9 mouse cellular contexts compared by ENCODE assay signal in genomic region chr7:140080503-140081156, GRCm38 (mm10). TPM values are rescaled to one million over a fixed set of nuclear protein-coding genes. Genes with fewer than 3 reads are reported as not detected.
DNase-seq lines count a peak whose midpoint lies in the region; ATAC-seq and TF ChIP-seq lines count a peak whose summit lies in the region.
"Had no signal": no experiment of that assay in that cellular context is flagged by ENCODE, and none has a peak within 500 bp of the region (broad histone marks: within the 10 kb centered on the region; RNA-seq: fewer than 3 reads in every experiment).

No protein-coding gene starts in this region.

- peaks cover 30% of the 10 kb centered on the region for H3K4me1 ChIP-seq in embryonic facial prominence, embryonic 10.5 days
- H3K4me1 ChIP-seq in heart, embryonic 12.5 days (replicated peaks), result 0 out of 2 replicates have a peak, but pooled peaks cover 7% of the 10 kb centered on the region
- H3K4me1 ChIP-seq in kidney, embryonic 14.5 days (ENCODE audit: control insufficient read depth, insufficient read depth, low read length), result peaks cover 3% of the 10 kb centered on the region; the same call in 1 of the 2 replicates
- peaks cover 9% of the 10 kb centered on the region; the same call in 1 of the 2 replicates for H3K4me1 ChIP-seq in limb, embryonic 11.5 days (ENCODE audit: control insufficient read depth, insufficient read depth, low read length)
- H3K4me1 ChIP-seq in midbrain, embryonic 15.5 days, result peaks cover 31% of the 10 kb centered on the region
- no peaks in the 10 kb centered on the region for H3K4me1 ChIP-seq in stomach, postnatal 0 days (replicated peaks; ENCODE audit: control insufficient read depth, insufficient read depth)

- H3K9me3 ChIP-seq in embryonic facial prominence, embryonic 10.5 days, result no peaks in the 10 kb centered on the region
- peaks cover 4% of the 10 kb centered on the region; the same call in 1 of the 2 replicates for H3K9me3 ChIP-seq in heart, embryonic 12.5 days (replicated peaks)
- no peaks in the 10 kb centered on the region for H3K9me3 ChIP-seq in kidney, embryonic 14.5 days (ENCODE audit: control insufficient read depth, low read length)
- H3K9me3 ChIP-seq in limb, embryonic 11.5 days (ENCODE audit: control insufficient read depth, low read length), result no peaks in the 10 kb centered on the region
- no peaks in the 10 kb centered on the region for H3K9me3 ChIP-seq in midbrain, embryonic 15.5 days
- no peaks in the 10 kb centered on the region for H3K9me3 ChIP-seq in stomach, postnatal 0 days (ENCODE audit: control insufficient read depth, low read length)
- H3K9me3 ChIP-seq: G1E had no signal

- no peak for TF ChIP-seq CTCF in stomach, postnatal 0 days (IDR thresholded peaks at IDR 0.05; ENCODE audit: low read depth)

- peak; percentile 71 for DNase-seq in urinary bladder, postnatal 14 days (ENCODE audit: low spot score)
- no peak for DNase-seq in urinary bladder, adult 2 months (ENCODE audit: low spot score)
- peak; percentile 88 for DNase-seq in embryonic facial prominence, embryonic 10.5 days (ENCODE audit: low spot score)
- DNase-seq in limb, embryonic 11.5 days (ENCODE audit: low spot score), result peak; percentile 88
- peak; percentile 64 for DNase-seq in stomach, postnatal 0 days (ENCODE audit: low spot score)

- peak overlapping the region; percentile 46 for H3K4me2 ChIP-seq in heart, embryonic 12.5 days
- H3K4me2 ChIP-seq in kidney, embryonic 14.5 days (replicated peaks; ENCODE audit: low read depth, low read length), result peak overlapping the region; percentile 19; the same call in 1 of the 2 replicates
- H3K4me2 ChIP-seq in limb, embryonic 11.5 days (ENCODE audit: low read depth, severe bottlenecking), result peak overlapping the region; percentile 43
- H3K4me2 ChIP-seq in midbrain, embryonic 15.5 days, result peak overlapping the region; percentile 51
- peak overlapping the region; percentile 15; the same call in 1 of the 2 replicates for H3K4me2 ChIP-seq in stomach, postnatal 0 days (replicated peaks; ENCODE audit: low read depth)

- peaks cover 47% of the 10 kb centered on the region for H3K27me3 ChIP-seq in embryonic facial prominence, embryonic 10.5 days (replicated peaks; ENCODE audit: low read depth, poor library complexity, severe bottlenecking)
- peaks cover 56% of the 10 kb centered on the region for H3K27me3 ChIP-seq in heart, embryonic 12.5 days (replicated peaks)
- peaks cover 37% of the 10 kb centered on the region for H3K27me3 ChIP-seq in kidney, embryonic 14.5 days (ENCODE audit: control insufficient read depth, insufficient read depth, low read length)
- peaks cover 31% of the 10 kb centered on the region for H3K27me3 ChIP-seq in limb, embryonic 11.5 days (ENCODE audit: control insufficient read depth, insufficient read depth, low read length)
- H3K27me3 ChIP-seq in midbrain, embryonic 15.5 days (replicated peaks), result no peaks in the 10 kb centered on the region
- H3K27me3 ChIP-seq in stomach, postnatal 0 days (ENCODE audit: control insufficient read depth, insufficient read depth, low read length), result peaks cover 3% of the 10 kb centered on the region; the same call in 1 of the 2 replicates

- H3K4me3 ChIP-seq in embryonic facial prominence, embryonic 10.5 days, result peak overlapping the region; percentile 50
- peak overlapping the region; percentile 26 for H3K4me3 ChIP-seq in heart, embryonic 12.5 days
- 0 out of 2 replicates have a peak overlapping the region, but pooled peaks have one; percentile 0 for H3K4me3 ChIP-seq in kidney, embryonic 14.5 days (ENCODE audit: low read length)
- peak overlapping the region; percentile 15 for H3K4me3 ChIP-seq in limb, embryonic 11.5 days (ENCODE audit: low read depth, low read length)
- H3K4me3 ChIP-seq in midbrain, embryonic 15.5 days, result peak overlapping the region; percentile 66
- H3K4me3 ChIP-seq in stomach, postnatal 0 days (ENCODE audit: low read depth, low read length), result no peak overlapping the region

- H3K27ac ChIP-seq in embryonic facial prominence, embryonic 10.5 days (replicated peaks), result peak overlapping the region; percentile 57; the same call in 1 of the 2 replicates
- H3K27ac ChIP-seq in heart, embryonic 12.5 days (ENCODE audit: poor library complexity, severe bottlenecking), result no peak overlapping the region
- H3K27ac ChIP-seq in kidney, embryonic 14.5 days (ENCODE audit: low read depth, low read length), result no peak overlapping the region
- no peak overlapping the region for H3K27ac ChIP-seq in limb, embryonic 11.5 days (replicated peaks; ENCODE audit: low read depth, low read length)
- H3K27ac ChIP-seq in midbrain, embryonic 15.5 days, result peak overlapping the region; percentile 96
- H3K27ac ChIP-seq in stomach, postnatal 0 days (replicated peaks), result no peak overlapping the region

- no peak overlapping the region; the same call in 1 of the 2 replicates for H3K9ac ChIP-seq in heart, embryonic 12.5 days
- no peak overlapping the region for H3K9ac ChIP-seq in kidney, embryonic 14.5 days (ENCODE audit: low read depth, low read length)
- no peak overlapping the region for H3K9ac ChIP-seq in limb, embryonic 11.5 days (ENCODE audit: low read length)
- peak overlapping the region; percentile 76 for H3K9ac ChIP-seq in midbrain, embryonic 15.5 days
- H3K9ac ChIP-seq in stomach, postnatal 0 days (ENCODE audit: low read length), result no peak overlapping the region

- no peaks in the 10 kb centered on the region for H3K36me3 ChIP-seq in embryonic facial prominence, embryonic 10.5 days (replicated peaks)
- H3K36me3 ChIP-seq in heart, embryonic 12.5 days, result no peaks in the 10 kb centered on the region
- H3K36me3 ChIP-seq in kidney, embryonic 14.5 days (ENCODE audit: control insufficient read depth, insufficient read depth, low read length), result no peaks in the 10 kb centered on the region
- no peaks in the 10 kb centered on the region for H3K36me3 ChIP-seq in limb, embryonic 11.5 days (ENCODE audit: control insufficient read depth, insufficient read depth, low read length)
- H3K36me3 ChIP-seq in midbrain, embryonic 15.5 days (replicated peaks), result no peaks in the 10 kb centered on the region
- no peaks in the 10 kb centered on the region for H3K36me3 ChIP-seq in stomach, postnatal 0 days (ENCODE audit: control insufficient read depth, insufficient read depth, low read length)
- H3K36me3 ChIP-seq: G1E had no signal

- WGBS in embryonic facial prominence, embryonic 10.5 days, result 4% methylated on average over 24 of the region's 24 CpGs
- 5% methylated on average over 24 of the region's 24 CpGs for WGBS in heart, embryonic 12.5 days
- WGBS in kidney, embryonic 14.5 days, result 5% methylated on average over 24 of the region's 24 CpGs
- 6% methylated on average over 24 of the region's 24 CpGs for WGBS in limb, embryonic 11.5 days
- WGBS in midbrain, embryonic 15.5 days, result under 1% methylated on average over 24 of the region's 24 CpGs
- 4% methylated on average over 24 of the region's 24 CpGs for WGBS in stomach, postnatal 0 days

- TF ChIP-seq EP300 in stomach, postnatal 0 days (optimal IDR thresholded peaks at IDR 0.05), result no peak

- ATAC-seq in heart, embryonic 12.5 days (ENCODE audit: insufficient number of reproducible peaks, low FRiP score), result peak; percentile 73
- 0 out of 2 replicates have a peak, but pooled peaks have one; percentile 50 for ATAC-seq in kidney, embryonic 14.5 days (ENCODE audit: low FRiP score, low TSS enrichment)
- ATAC-seq in limb, embryonic 11.5 days (ENCODE audit: insufficient number of reproducible peaks, low FRiP score, low TSS enrichment, low read depth), result peak; percentile 67
- peak; percentile 79 for ATAC-seq in midbrain, embryonic 15.5 days (replicated peaks)
- peak; percentile 47 for ATAC-seq in stomach, postnatal 0 days (ENCODE audit: low FRiP score, low TSS enrichment)

RNA-seq across cellular contexts. Expression of gene Caly, which starts 1.7 kb away (rescaled TPM):
- 0.83 and 1.0 TPM in 2 replicates for polyA plus RNA-seq in urinary bladder, adult 2 months (2012; rRNA removed)
- 0.98 and 1.4 TPM in 2 replicates for polyA plus RNA-seq in embryonic facial prominence, embryonic 10.5 days (2016; fragmentation: Nextera tagmentation; extraction: Ambion mirVana)
- 0.36 and 0.59 TPM in 2 replicates for polyA plus RNA-seq in heart, embryonic 12.5 days (2016; fragmentation: Nextera tagmentation; extraction: Ambion mirVana)
- polyA plus RNA-seq in kidney, embryonic 14.5 days (2014; fragmentation: Nextera tagmentation; extraction: Ambion mirVana), result 0.91 TPM in 2 replicates
- 1.6 and 2.0 TPM in 2 replicates for polyA plus RNA-seq in limb, embryonic 11.5 days (2014; fragmentation: Nextera tagmentation; extraction: Ambion mirVana)
- 277 and 280 TPM in 2 replicates for polyA plus RNA-seq in midbrain, embryonic 15.5 days (2015; fragmentation: Nextera tagmentation; extraction: Ambion mirVana)
- polyA plus RNA-seq in stomach, postnatal 0 days (2015; fragmentation: Nextera tagmentation; extraction: Ambion mirVana), result 4.5 and 5.6 TPM in 2 replicates
- polyA plus RNA-seq: G1E had no signal

RNA-seq across cellular contexts. Expression of gene Prap1, which starts 12.6 kb away (rescaled TPM):
- polyA plus RNA-seq in urinary bladder, adult 2 months (2012; rRNA removed), result 3.3 TPM in 2 replicates
- not detected in 2 replicates for polyA plus RNA-seq in embryonic facial prominence, embryonic 10.5 days (2016; fragmentation: Nextera tagmentation; extraction: Ambion mirVana)
- 0.44 TPM in 1 of 2 replicates, not detected in the other for polyA plus RNA-seq in heart, embryonic 12.5 days (2016; fragmentation: Nextera tagmentation; extraction: Ambion mirVana)
- polyA plus RNA-seq in kidney, embryonic 14.5 days (2014; fragmentation: Nextera tagmentation; extraction: Ambion mirVana), result 0.38 TPM in 1 of 2 replicates, not detected in the other
- polyA plus RNA-seq in limb, embryonic 11.5 days (2014; fragmentation: Nextera tagmentation; extraction: Ambion mirVana), result not detected in 2 replicates
- polyA plus RNA-seq in midbrain, embryonic 15.5 days (2015; fragmentation: Nextera tagmentation; extraction: Ambion mirVana), result not detected in 2 replicates
- 24.4 and 45.2 TPM in 2 replicates for polyA plus RNA-seq in stomach, postnatal 0 days (2015; fragmentation: Nextera tagmentation; extraction: Ambion mirVana)
- polyA plus RNA-seq: G1E had no signal

RNA-seq across cellular contexts. Expression of gene Fuom, which starts 21.6 kb away (rescaled TPM):
- polyA plus RNA-seq in urinary bladder, adult 2 months (2012; rRNA removed), result 61.2 and 63.5 TPM in 2 replicates
- polyA plus RNA-seq in embryonic facial prominence, embryonic 10.5 days (2016; fragmentation: Nextera tagmentation; extraction: Ambion mirVana), result 12.4 and 15.9 TPM in 2 replicates
- 75.4 and 83.0 TPM in 2 replicates for polyA plus RNA-seq in heart, embryonic 12.5 days (2016; fragmentation: Nextera tagmentation; extraction: Ambion mirVana)
- polyA plus RNA-seq in kidney, embryonic 14.5 days (2014; fragmentation: Nextera tagmentation; extraction: Ambion mirVana), result 32.4 and 36.2 TPM in 2 replicates
- 16.6 and 17.4 TPM in 2 replicates for polyA plus RNA-seq in limb, embryonic 11.5 days (2014; fragmentation: Nextera tagmentation; extraction: Ambion mirVana)
- polyA plus RNA-seq in midbrain, embryonic 15.5 days (2015; fragmentation: Nextera tagmentation; extraction: Ambion mirVana), result 33.7 and 34.1 TPM in 2 replicates
- 41.2 and 44.5 TPM in 2 replicates for polyA plus RNA-seq in stomach, postnatal 0 days (2015; fragmentation: Nextera tagmentation; extraction: Ambion mirVana)

RNA-seq across cellular contexts. Expression of gene Msx3, which starts 31.7 kb away (rescaled TPM):
- 0.03 TPM in 2 replicates for polyA plus RNA-seq in urinary bladder, adult 2 months (2012; rRNA removed)
- 2.6 and 9.9 TPM in 2 replicates for polyA plus RNA-seq in embryonic facial prominence, embryonic 10.5 days (2016; fragmentation: Nextera tagmentation; extraction: Ambion mirVana)
- polyA plus RNA-seq in heart, embryonic 12.5 days (2016; fragmentation: Nextera tagmentation; extraction: Ambion mirVana), result not detected in 2 replicates
- not detected in 2 replicates for polyA plus RNA-seq in kidney, embryonic 14.5 days (2014; fragmentation: Nextera tagmentation; extraction: Ambion mirVana)
- polyA plus RNA-seq in limb, embryonic 11.5 days (2014; fragmentation: Nextera tagmentation; extraction: Ambion mirVana), result 0.14 TPM in 1 of 2 replicates, not detected in the other
- 1.2 TPM in 2 replicates for polyA plus RNA-seq in midbrain, embryonic 15.5 days (2015; fragmentation: Nextera tagmentation; extraction: Ambion mirVana)
- 0.04 TPM in 1 of 2 replicates, not detected in the other for polyA plus RNA-seq in stomach, postnatal 0 days (2015; fragmentation: Nextera tagmentation; extraction: Ambion mirVana)
- polyA plus RNA-seq: G1E had no signal

RNA-seq across cellular contexts. Expression of gene Paox, which starts 35.0 kb away (rescaled TPM):
- polyA plus RNA-seq in urinary bladder, adult 2 months (2012; rRNA removed), result 8.1 and 11.0 TPM in 2 replicates
- polyA plus RNA-seq in embryonic facial prominence, embryonic 10.5 days (2016; fragmentation: Nextera tagmentation; extraction: Ambion mirVana), result 18.6 and 21.3 TPM in 2 replicates
- polyA plus RNA-seq in heart, embryonic 12.5 days (2016; fragmentation: Nextera tagmentation; extraction: Ambion mirVana), result 14.5 and 16.3 TPM in 2 replicates
- polyA plus RNA-seq in kidney, embryonic 14.5 days (2014; fragmentation: Nextera tagmentation; extraction: Ambion mirVana), result 20.7 and 24.8 TPM in 2 replicates
- 18.2 and 20.0 TPM in 2 replicates for polyA plus RNA-seq in limb, embryonic 11.5 days (2014; fragmentation: Nextera tagmentation; extraction: Ambion mirVana)
- 7.4 and 7.5 TPM in 2 replicates for polyA plus RNA-seq in midbrain, embryonic 15.5 days (2015; fragmentation: Nextera tagmentation; extraction: Ambion mirVana)
- polyA plus RNA-seq in stomach, postnatal 0 days (2015; fragmentation: Nextera tagmentation; extraction: Ambion mirVana), result 27.7 and 27.8 TPM in 2 replicates

Comparison
In these comparisons a context has a peak if more than half of its experiments do, and no peak if none do; other contexts are left out.
1. H3K27ac ChIP-seq: peak in embryonic facial prominence, embryonic 10.5 days (single experiment) and midbrain, embryonic 15.5 days (single experiment); none in heart, embryonic 12.5 days (single experiment), kidney, embryonic 14.5 days (single experiment), limb, embryonic 11.5 days (single experiment) and stomach, postnatal 0 days (single experiment).
2. RNA of gene Caly, which starts 1.7 kb away (polyA plus RNA-seq): 277 to 280 TPM in midbrain, embryonic 15.5 days; 4.5 to 5.6 TPM in stomach, postnatal 0 days, 1.6 to 2.0 TPM in limb, embryonic 11.5 days, 0.98 to 1.4 TPM in embryonic facial prominence, embryonic 10.5 days, 0.91 TPM in kidney, embryonic 14.5 days, 0.83 to 1.0 TPM in urinary bladder, adult 2 months and 0.36 to 0.59 TPM in heart, embryonic 12.5 days; every median in the first group is over 10 times any median in the second.
3. Peak in every context shown above with its lines, with median percentiles within 50 percentile points of each other: ATAC-seq and H3K4me2 ChIP-seq.